Mouse (Mus musculus): ENCODE results near the gene Abhd14b.

GRCm38 (mm10) chr9:106450661-106451060, 3.4 kb downstream of the Abhd14b start:
- TF ChIP-seq CTCF (IDR thresholded peaks at IDR 0.05; ENCODE audit: control insufficient read depth, insufficient read depth, insufficient replicate concordance, low read depth, low read length) (no peak), POLR2A (IDR thresholded peaks at IDR 0.05; ENCODE audit: control insufficient read depth, low read depth, low read length) (no peak)

Data from testis, adult 2 months (tissue).